Mouse (Mus musculus) G1E (cell line): ENCODE data around the gene Coq10a. TPM values are rescaled to one million over a fixed set of nuclear protein-coding genes. Genes with fewer than 3 reads are reported as not detected.

ENCODE experiments used
- ATAC-seq: 2 replicates; pipeline ENCODE4 v1.8.0; 2016; ENCODE audit warnings: mild to moderate bottlenecking; ENCODE audit not compliant: insufficient number of reproducible peaks, poor library complexity, low FRiP score, severe bottlenecking; ENCODE audit errors: extremely low read depth
- DNase-seq: peaks from one replicate; pipeline ENCODE4 v3.0.0; 2012; ENCODE audit warnings: low spot score
- H3K27me3 ChIP-seq: 2 replicates; pipeline ENCODE4 v1.6.1; 2012; ENCODE audit warnings: mild to moderate bottlenecking, low read length, inconsistent platforms; ENCODE audit not compliant: insufficient read depth
- H3K36me3 ChIP-seq: replicated peaks from 2 replicates; pipeline ENCODE3; 2012; ENCODE audit warnings: mild to moderate bottlenecking, inconsistent platforms
- H3K4me1 ChIP-seq: 2 replicates; pipeline ENCODE4 v1.6.1; 2012; ENCODE audit warnings: low read depth, low read length, inconsistent platforms, mixed read lengths; ENCODE audit not compliant: insufficient read depth
- H3K4me3 ChIP-seq: 2 replicates; pipeline ENCODE4 v1.5.1; 2012; ENCODE audit warnings: low read depth, mild to moderate bottlenecking, inconsistent platforms, low read length, moderate library complexity, mixed read lengths
- H3K9me3 ChIP-seq: replicated peaks from 2 replicates; pipeline ENCODE4 v1.6.1; 2012; ENCODE audit warnings: inconsistent platforms
- CTCF ChIP-seq: IDR thresholded peaks from 2 replicates; pipeline ENCODE4 v1.5.1; 2012; ENCODE audit warnings: low read depth, low read length, inconsistent platforms, mixed read lengths
- GATA1 ChIP-seq: IDR thresholded peaks from 2 replicates; pipeline ENCODE4 v1.6.1; 2012; ENCODE audit warnings: borderline replicate concordance, low read length, inconsistent platforms, mixed read lengths
- GATA2 ChIP-seq: IDR thresholded peaks from 2 replicates; pipeline ENCODE4 v1.6.1; 2012; ENCODE audit warnings: low read depth, low read length, inconsistent platforms, borderline replicate concordance
- POLR2AphosphoS5 ChIP-seq: IDR thresholded peaks from 2 replicates; pipeline ENCODE4 v1.6.1; 2012; ENCODE audit warnings: low read depth, low read length, inconsistent platforms; ENCODE audit not compliant: insufficient replicate concordance
- TAL1 ChIP-seq: conservative IDR thresholded peaks from 2 replicates; pipeline ENCODE4 v1.6.1; 2012; ENCODE audit warnings: low read depth, low read length, inconsistent platforms, mixed read lengths
- polyA plus RNA-seq: library from polyadenylated mRNA; stranded (reverse); fragments of >175 nt; gene quantifications from 2 replicates; pipeline ENCODE4 v1.2.3, GENCODE M21; 2012
- total RNA-seq, 2 experiments: library from RNA; stranded (forward) in 1 of 2; stranded (reverse) in 1 of 2; fragments of 200-1000 nt in 1 of 2; fragments of >200 nt in 1 of 2; fragmentation: Nextera tagmentation in 1 of 2; gene quantifications; 2 replicates each; pipeline ENCODE4 v1.2.3; 2014 to 2017

Coq10a gene
- total and polyA plus RNA-seq, 3 experiments: 8.7 to 28.8 (median 27.4) TPM

- Histone ChIP-seq H3K9me3 (no peaks in the 10 kb centered on the region), H3K4me1 (peaks cover 55% of the 10 kb centered on the region), H3K27me3 (no peaks in the 10 kb centered on the region), H3K36me3 (peaks cover 3% of the 10 kb centered on the region), H3K4me3 (no peak overlapping the region)
- DNase-seq (no peak), ATAC-seq (peak; percentile 25; the same call in 1 of the 2 replicates)
- TF ChIP-seq TAL1 (no peak), GATA1 (no peak), GATA2 (no peak), POLR2AphosphoS5 (no peak), CTCF (no peak)
Measured at GRCm38 (mm10) chr10:128372989-128373748, 4.4 kb upstream of the Coq10a start.

GRCm38 (mm10) chr10:128372142-128372541, 3.3 kb upstream of the Coq10a start:
- TF ChIP-seq CTCF (no peak), GATA2 (no peak), GATA1 (no peak), POLR2AphosphoS5 (no peak), TAL1 (no peak)
- Histone ChIP-seq H3K4me1 (peaks cover 56% of the 10 kb centered on the region), H3K4me3 (no peak overlapping the region), H3K9me3 (no peaks in the 10 kb centered on the region), H3K36me3 (no peaks in the 10 kb centered on the region), H3K27me3 (no peaks in the 10 kb centered on the region)
- ATAC-seq (no peak), DNase-seq (no peak)

GRCm38 (mm10) chr10:128370601-128371000, 1.8 kb upstream of the Coq10a start:
- TF ChIP-seq CTCF (no peak), TAL1 (no peak), POLR2AphosphoS5 (no peak), GATA2 (no peak), GATA1 (no peak)
- ATAC-seq (no peak), DNase-seq (no peak)
- Histone ChIP-seq H3K4me1 (peaks cover 57% of the 10 kb centered on the region), H3K27me3 (no peaks in the 10 kb centered on the region), H3K4me3 (no peak overlapping the region), H3K36me3 (peaks cover 9% of the 10 kb centered on the region), H3K9me3 (no peaks in the 10 kb centered on the region)

- no peak for ATAC-seq
- Histone ChIP-seq H3K4me1 (peaks cover 57% of the 10 kb centered on the region), H3K27me3 (no peaks in the 10 kb centered on the region), H3K36me3 (peaks cover 15% of the 10 kb centered on the region), H3K9me3 (no peaks in the 10 kb centered on the region), H3K4me3 (no peak overlapping the region)
- DNase-seq: no peak
- no peak for TF ChIP-seq GATA1
- TF ChIP-seq GATA2: no peak
- TF ChIP-seq TAL1: no peak
- TF ChIP-seq POLR2AphosphoS5: no peak
- TF ChIP-seq CTCF: no peak
Measured at GRCm38 (mm10) chr10:128370021-128370420, 1.2 kb upstream of the Coq10a start.

GRCm38 (mm10) chr10:128369599-128369998, 802 bp upstream of the Coq10a start:
- Histone ChIP-seq H3K4me1 (peaks cover 57% of the 10 kb centered on the region), H3K27me3 (no peaks in the 10 kb centered on the region), H3K4me3 (peak overlapping the region; percentile 82), H3K36me3 (peaks cover 18% of the 10 kb centered on the region), H3K9me3 (no peaks in the 10 kb centered on the region)
- DNase-seq (no peak), ATAC-seq (no peak)
- no peak for TF ChIP-seq GATA1
- no peak for TF ChIP-seq TAL1
- no peak for TF ChIP-seq CTCF
- no peak for TF ChIP-seq GATA2

GRCm38 (mm10) chr10:128369218-128369543, 384 bp upstream of the Coq10a start:
- Histone ChIP-seq H3K27me3 (no peaks in the 10 kb centered on the region), H3K4me1 (peaks cover 57% of the 10 kb centered on the region), H3K9me3 (no peaks in the 10 kb centered on the region), H3K36me3 (peaks cover 22% of the 10 kb centered on the region), H3K4me3 (peak overlapping the region; percentile 82)
- no peak for ATAC-seq
- DNase-seq: no peak
- TF ChIP-seq GATA2: no peak
- TF ChIP-seq TAL1: no peak
- TF ChIP-seq POLR2AphosphoS5: no peak
- TF ChIP-seq GATA1: no peak
- no peak for TF ChIP-seq CTCF

- DNase-seq (no peak), ATAC-seq (no peak)
- Histone ChIP-seq H3K9me3 (no peaks in the 10 kb centered on the region), H3K36me3 (peaks cover 31% of the 10 kb centered on the region), H3K4me1 (peaks cover 50% of the 10 kb centered on the region), H3K4me3 (peak overlapping the region; percentile 82), H3K27me3 (no peaks in the 10 kb centered on the region)
- TF ChIP-seq GATA2: no peak
- TF ChIP-seq POLR2AphosphoS5: no peak
- no peak for TF ChIP-seq GATA1
- TF ChIP-seq TAL1: no peak
- TF ChIP-seq CTCF: no peak
Measured at GRCm38 (mm10) chr10:128367899-128368401, 847 bp downstream of the Coq10a start.
